Mouse (Mus musculus) brain, embryonic 14.5 days (tissue): ENCODE results near the gene Cenpx.

Experiments used
- CTCF ChIP-seq: fragments of 200-500 bp; IDR thresholded peaks from 2 replicates; pipeline ENCODE4 v1.5.1; 2012; ENCODE audit warnings: inconsistent platforms, mild to moderate bottlenecking, moderate library complexity, borderline replicate concordance; ENCODE audit not compliant: insufficient read depth, insufficient read length; ENCODE audit errors: extremely low read depth
- POLR2A ChIP-seq: fragments of 200-500 bp; IDR thresholded peaks from 2 replicates; pipeline ENCODE4 v1.6.1; 2012; ENCODE audit warnings: mild to moderate bottlenecking, inconsistent platforms, borderline replicate concordance; ENCODE audit not compliant: poor library complexity, insufficient read depth, insufficient read length, severe bottlenecking; ENCODE audit errors: extremely low read depth

GRCm38 (mm10) chr11:120733521-120733920, 20.0 kb upstream of the Cenpx start:
- no peak for TF ChIP-seq POLR2A
- no peak for TF ChIP-seq CTCF
